Mouse (Mus musculus): ENCODE results near the gene Sptssb.

- TF ChIP-seq CTCF (IDR thresholded peaks at IDR 0.05; ENCODE audit: borderline replicate concordance, extremely low read depth, insufficient read depth, insufficient read length) (no peak), POLR2A (IDR thresholded peaks at IDR 0.05; ENCODE audit: borderline replicate concordance, extremely low read depth, insufficient read depth, insufficient read length, poor library complexity, severe bottlenecking) (no peak)
Measured at GRCm38 (mm10) chr3:69859858-69860588, at the start of gene Sptssb.
